Mouse (Mus musculus): ENCODE measurements at regions not wholly inside any gene's neighbourhood (a gene's known extent, or its start where the extent isn't known, plus 50 kb on each side); places are given as distances from the start of the nearest gene placed in this dataset.
A peak's percentile ranks its signal among the peaks of the same experiment; 100 is the strongest.

- DNase-seq (ENCODE audit: extremely low spot score in 1 of 2, low spot score in 2 of 2) = no peak
Measured at GRCm38 (mm10) chr7:70733501-70733900, 367.0 kb upstream of the Nr2f2 start.

GRCm38 (mm10) chr7:70729896-70730295 is 363.4 kb upstream of the Nr2f2 start:
- intact Hi-C loops (cut with DNase I) = no loop called here
- DNase-seq (ENCODE audit: extremely low spot score in 1 of 2, low spot score in 2 of 2) = no peak
- no peak overlapping the region for H3K27ac ChIP-seq
- no peak overlapping the region for H3K4me3 ChIP-seq
- TF ChIP-seq CTCF (IDR thresholded peaks at IDR 0.05) = no peak

More at GRCm38 (mm10) chr7:70733501-70733900, 367.0 kb upstream of the Nr2f2 start:
- no peak overlapping the region for H3K27ac ChIP-seq
- no peak overlapping the region for H3K4me3 ChIP-seq
- no peak for TF ChIP-seq CTCF (IDR thresholded peaks at IDR 0.05)
- intact Hi-C loops (cut with DNase I) = no loop called here

- no peak overlapping the region for H3K27ac ChIP-seq
- intact Hi-C loops (cut with DNase I) = no loop called here
- H3K4me3 ChIP-seq = no peak overlapping the region
- no peak for DNase-seq (ENCODE audit: extremely low spot score in 1 of 2, low spot score in 2 of 2)
- no peak for TF ChIP-seq CTCF (IDR thresholded peaks at IDR 0.05)
Measured at GRCm38 (mm10) chr7:70718149-70718765, 351.7 kb upstream of the Nr2f2 start.

- intact Hi-C loops (cut with DNase I) = no loop called here
- TF ChIP-seq CTCF (IDR thresholded peaks at IDR 0.05) = no peak
- H3K4me3 ChIP-seq = no peak overlapping the region
Measured at GRCm38 (mm10) chr7:70717608-70718007, 351.1 kb upstream of the Nr2f2 start.

GRCm38 (mm10) chr7:70716811-70717458 is 350.4 kb upstream of the Nr2f2 start:
- Histone ChIP-seq H3K4me3 (no peak overlapping the region), H3K27ac (no peak overlapping the region)
- no peak for DNase-seq (ENCODE audit: extremely low spot score in 1 of 2, low spot score in 2 of 2)
- intact Hi-C loops (cut with DNase I) = no loop called here
- no peak for TF ChIP-seq CTCF (IDR thresholded peaks at IDR 0.05)

More at GRCm38 (mm10) chr7:70717608-70718007, 351.1 kb upstream of the Nr2f2 start:
- H3K27ac ChIP-seq = no peak overlapping the region
- DNase-seq (ENCODE audit: extremely low spot score in 1 of 2, low spot score in 2 of 2) = no peak

- H3K27ac ChIP-seq = no peak overlapping the region
- intact Hi-C loops (cut with DNase I) = no loop called here
- DNase-seq (ENCODE audit: extremely low spot score in 1 of 2, low spot score in 2 of 2) = peak; percentile 45 to 55
- no peak overlapping the region for H3K4me3 ChIP-seq
- no peak for TF ChIP-seq CTCF (IDR thresholded peaks at IDR 0.05)
Measured at GRCm38 (mm10) chr7:70712141-70712540, 345.6 kb upstream of the Nr2f2 start.

- intact Hi-C loops (cut with DNase I) = no loop called here
- Histone ChIP-seq H3K27ac (no peak overlapping the region), H3K4me3 (no peak overlapping the region)
- DNase-seq (ENCODE audit: extremely low spot score in 1 of 2, low spot score in 2 of 2) = no peak
- TF ChIP-seq CTCF (IDR thresholded peaks at IDR 0.05) = no peak
Measured at GRCm38 (mm10) chr7:70706281-70706680, 339.7 kb upstream of the Nr2f2 start.

GRCm38 (mm10) chr7:70703784-70704183 is 337.2 kb upstream of the Nr2f2 start:
- TF ChIP-seq CTCF (IDR thresholded peaks at IDR 0.05) = no peak
- intact Hi-C loops (cut with DNase I) = no loop called here

GRCm38 (mm10) chr7:70700461-70700860 is 333.9 kb upstream of the Nr2f2 start:
- TF ChIP-seq CTCF (IDR thresholded peaks at IDR 0.05) = no peak
- intact Hi-C loops (cut with DNase I) = no loop called here
- no peak overlapping the region for H3K4me3 ChIP-seq
- DNase-seq (ENCODE audit: extremely low spot score in 1 of 2, low spot score in 2 of 2) = no peak
- no peak overlapping the region for H3K27ac ChIP-seq

More at GRCm38 (mm10) chr7:70703784-70704183, 337.2 kb upstream of the Nr2f2 start:
- no peak for DNase-seq (ENCODE audit: extremely low spot score in 1 of 2, low spot score in 2 of 2)
- Histone ChIP-seq H3K4me3 (no peak overlapping the region), H3K27ac (no peak overlapping the region)

GRCm38 (mm10) chr7:70699391-70699790 is 332.9 kb upstream of the Nr2f2 start:
- DNase-seq (ENCODE audit: extremely low spot score in 1 of 2, low spot score in 2 of 2) = no peak
- Histone ChIP-seq H3K4me3 (no peak overlapping the region), H3K27ac (no peak overlapping the region)
- intact Hi-C loops (cut with DNase I) = no loop called here
- TF ChIP-seq CTCF (IDR thresholded peaks at IDR 0.05) = no peak

- Histone ChIP-seq H3K4me3 (no peak overlapping the region), H3K27ac (no peak overlapping the region)
- no peak for DNase-seq (ENCODE audit: extremely low spot score in 1 of 2, low spot score in 2 of 2)
- intact Hi-C loops (cut with DNase I) = no loop called here
- TF ChIP-seq CTCF (IDR thresholded peaks at IDR 0.05) = no peak
Measured at GRCm38 (mm10) chr7:70698986-70699385, 332.5 kb upstream of the Nr2f2 start.

- no peak overlapping the region for H3K27ac ChIP-seq
- TF ChIP-seq CTCF (IDR thresholded peaks at IDR 0.05) = no peak
- intact Hi-C loops (cut with DNase I) = no loop called here
- H3K4me3 ChIP-seq = no peak overlapping the region
- DNase-seq (ENCODE audit: extremely low spot score in 1 of 2, low spot score in 2 of 2) = no peak
Measured at GRCm38 (mm10) chr7:70692160-70692559, 325.6 kb upstream of the Nr2f2 start.

GRCm38 (mm10) chr7:70690845-70691244 is 324.3 kb upstream of the Nr2f2 start:
- no peak for DNase-seq (ENCODE audit: extremely low spot score in 1 of 2, low spot score in 2 of 2)
- intact Hi-C loops (cut with DNase I) = no loop called here
- Histone ChIP-seq H3K27ac (no peak overlapping the region), H3K4me3 (no peak overlapping the region)
- TF ChIP-seq CTCF (IDR thresholded peaks at IDR 0.05) = no peak
